Mouse (Mus musculus): Measurements from ENCODE around the gene Id2. TPM values are rescaled to one million over a fixed set of nuclear protein-coding genes. Genes with fewer than 3 reads are reported as not detected.

The Id2 gene
- polyA plus RNA-seq, 1 experiment from 2014 or later, result 518 TPM

DNA sequence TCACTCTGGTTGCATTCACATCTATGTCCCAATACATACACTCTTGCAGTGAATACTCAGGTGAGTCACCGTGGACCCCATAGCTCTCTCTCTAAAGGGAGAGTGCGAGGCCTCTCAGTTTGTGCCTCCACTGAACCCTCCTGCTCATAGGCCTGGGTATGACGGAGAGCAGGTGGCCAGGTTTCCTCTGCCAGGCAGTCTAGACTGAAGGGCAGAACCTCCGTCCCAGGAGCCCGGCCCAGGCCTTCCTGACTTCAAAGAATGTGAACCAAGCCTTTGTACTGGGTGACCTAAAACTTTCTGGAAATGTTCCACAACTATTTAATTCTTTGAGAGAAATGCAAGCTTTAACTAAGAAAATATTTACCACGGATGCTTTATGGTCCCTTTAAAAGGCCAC lies 7.0 kb upstream of the Id2 start:
- H3K27me3 ChIP-seq, result no peaks in the 10 kb centered on the region
- no peaks in the 10 kb centered on the region for H3K36me3 ChIP-seq
- peaks cover 43% of the 10 kb centered on the region for H3K4me1 ChIP-seq
- no peaks in the 10 kb centered on the region for H3K9me3 ChIP-seq (replicated peaks)
- no peak for ATAC-seq (replicated peaks; ENCODE audit: low FRiP score)
- no peak overlapping the region for H3K4me2 ChIP-seq
- no peak overlapping the region for H3K9ac ChIP-seq
- H3K27ac ChIP-seq, result peak overlapping the region; percentile 67
- H3K4me3 ChIP-seq (replicated peaks), result no peak overlapping the region
- 55% methylated on average over 6 of the region's 6 CpGs for WGBS

DNA sequence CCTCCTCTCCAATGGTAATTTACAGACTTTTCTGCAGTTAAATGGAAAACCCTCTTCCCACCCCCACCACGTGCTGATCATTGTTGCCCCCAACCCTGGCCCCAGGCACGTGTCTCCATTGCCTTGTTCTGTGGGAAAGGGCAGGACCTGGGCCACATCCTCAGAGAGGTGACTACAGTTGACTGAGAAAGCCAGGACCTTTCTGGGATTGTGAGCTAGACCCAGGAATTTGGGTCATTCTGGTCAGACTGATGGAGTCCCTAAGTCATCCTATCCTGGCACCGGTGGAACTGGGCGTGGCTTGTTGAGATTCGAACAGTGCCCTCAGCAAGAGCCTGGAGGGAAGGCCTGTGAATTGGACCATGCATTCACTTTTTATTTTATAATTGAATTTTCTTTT lies 4.4 kb upstream of the Id2 start:
- Histone ChIP-seq H3K9me3 (replicated peaks) (no peaks in the 10 kb centered on the region), H3K4me2 (peak overlapping the region; percentile 88), H3K9ac (no peak overlapping the region)

DNA sequence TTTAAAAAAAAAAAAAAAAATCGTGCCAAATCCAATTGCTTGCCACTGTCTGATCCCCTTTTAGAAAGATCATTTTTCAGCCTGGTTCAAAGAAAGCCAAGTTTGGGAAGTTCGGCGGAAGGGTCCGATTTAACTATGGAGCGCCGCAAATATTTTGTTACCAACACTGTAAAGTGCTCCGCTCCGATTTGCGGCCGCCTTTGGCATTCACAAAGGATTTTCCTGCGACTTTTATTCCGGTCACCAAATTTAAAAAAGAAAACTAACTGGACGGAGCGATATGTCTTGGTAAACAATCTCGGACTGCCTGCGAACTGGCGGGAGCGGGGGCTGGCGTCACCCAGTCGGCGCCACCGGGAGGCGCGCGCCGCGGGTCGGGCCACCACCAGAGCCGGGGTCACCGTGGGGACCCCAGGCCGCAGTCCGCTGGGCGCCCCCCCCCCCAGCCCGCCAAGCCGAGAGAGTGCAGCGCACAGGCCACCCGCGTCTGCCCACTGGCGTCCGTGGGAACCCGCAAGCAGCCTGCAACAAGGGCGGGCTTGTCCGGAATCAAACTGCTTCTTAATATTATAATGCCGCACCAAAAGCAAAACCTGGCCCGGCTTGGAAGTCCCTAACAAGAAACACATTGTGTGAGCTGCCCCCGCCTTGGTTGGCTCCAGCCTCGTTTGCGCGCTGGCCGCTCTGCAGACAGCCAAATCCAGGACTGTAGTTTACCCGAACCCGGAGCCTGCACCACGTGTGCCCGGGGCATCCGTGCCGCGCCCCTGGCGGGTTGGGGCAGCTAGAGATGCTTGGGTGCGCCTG lies 3.7 kb upstream of the Id2 start:
- peak overlapping the region; percentile 74 for H3K9ac ChIP-seq
- no peaks in the 10 kb centered on the region for H3K9me3 ChIP-seq (replicated peaks)
- H3K27ac ChIP-seq, result peak overlapping the region; percentile 99
- H3K4me3 ChIP-seq (replicated peaks), result peak overlapping the region; percentile 68
- ATAC-seq (replicated peaks; ENCODE audit: low FRiP score), result no peak
- H3K27me3 ChIP-seq, result no peaks in the 10 kb centered on the region
- no peaks in the 10 kb centered on the region for H3K36me3 ChIP-seq
- peak overlapping the region; percentile 88 for H3K4me2 ChIP-seq
- WGBS, result under 1% methylated on average over 59 of the region's 59 CpGs
- H3K4me1 ChIP-seq, result peaks cover 62% of the 10 kb centered on the region

More for the DNA sequence above, 4.4 kb upstream of the Id2 start:
- H3K4me3 ChIP-seq (replicated peaks), result peak overlapping the region; percentile 68
- H3K36me3 ChIP-seq, result no peaks in the 10 kb centered on the region
- no peaks in the 10 kb centered on the region for H3K27me3 ChIP-seq
- H3K4me1 ChIP-seq, result peaks cover 62% of the 10 kb centered on the region
- 15% methylated on average over 5 of the region's 5 CpGs for WGBS
- ATAC-seq (replicated peaks; ENCODE audit: low FRiP score), result no peak
- H3K27ac ChIP-seq, result peak overlapping the region; percentile 99

DNA sequence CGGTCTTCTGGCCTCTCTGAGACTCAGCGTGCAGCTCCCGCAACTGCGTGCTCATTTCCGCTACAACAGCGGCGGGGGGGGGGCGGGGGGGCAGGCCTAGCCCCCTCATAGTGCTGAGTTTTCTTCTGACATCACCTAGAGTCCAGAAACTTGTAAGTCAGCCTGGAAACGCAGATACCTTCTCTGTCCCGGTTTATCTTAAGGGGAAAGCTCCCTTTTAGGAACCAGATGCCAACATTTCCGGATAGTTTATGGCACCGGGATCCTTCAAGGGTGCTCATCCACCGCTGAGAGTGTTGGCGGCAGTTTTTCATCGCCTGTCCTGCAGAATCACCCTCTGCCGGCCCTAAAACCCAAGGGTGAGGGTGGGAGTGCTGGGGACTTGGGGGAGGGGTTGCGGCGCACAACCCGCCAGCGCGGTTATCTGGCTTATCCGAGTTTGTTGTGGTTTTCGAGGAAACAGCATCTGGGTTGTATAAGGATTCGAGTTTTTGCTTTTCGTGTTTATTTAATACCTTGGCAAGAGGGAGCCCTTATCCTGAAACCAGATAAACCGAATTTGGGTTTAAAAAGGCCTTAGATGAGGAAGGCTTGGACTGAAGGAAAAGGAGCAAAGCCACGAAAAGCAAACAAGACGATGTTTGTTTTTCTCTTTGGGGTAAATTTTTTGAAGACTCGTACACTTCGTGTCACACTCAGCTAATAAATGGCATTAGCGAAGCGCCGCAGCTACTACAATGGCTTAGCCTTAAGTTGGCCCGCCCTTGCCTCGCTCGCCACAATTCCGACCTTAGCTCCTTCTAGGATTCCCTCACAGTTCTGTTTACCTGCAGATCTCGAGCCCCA lies 2.8 kb upstream of the Id2 start:
- under 1% methylated on average over 38 of the region's 38 CpGs for WGBS
- H3K36me3 ChIP-seq, result no peaks in the 10 kb centered on the region
- peaks cover 62% of the 10 kb centered on the region for H3K4me1 ChIP-seq
- H3K4me3 ChIP-seq (replicated peaks), result peak overlapping the region; percentile 68
- no peaks in the 10 kb centered on the region for H3K27me3 ChIP-seq
- peak overlapping the region; percentile 99 for H3K27ac ChIP-seq
- H3K9ac ChIP-seq, result peak overlapping the region; percentile 74
- no peaks in the 10 kb centered on the region for H3K9me3 ChIP-seq (replicated peaks)
- peak overlapping the region; percentile 88 for H3K4me2 ChIP-seq
- no peak for ATAC-seq (replicated peaks; ENCODE audit: low FRiP score)

GRCm38 (mm10) chr12:25099313-25099562 lies 2.3 kb upstream of the Id2 start:
- Histone ChIP-seq H3K27ac (peak overlapping the region; percentile 99), H3K4me1 (peaks cover 58% of the 10 kb centered on the region), H3K9me3 (replicated peaks) (no peaks in the 10 kb centered on the region), H3K9ac (peak overlapping the region; percentile 74), H3K27me3 (no peaks in the 10 kb centered on the region), H3K4me3 (replicated peaks) (peak overlapping the region; percentile 68), H3K4me2 (peak overlapping the region; percentile 88), H3K36me3 (no peaks in the 10 kb centered on the region)
- peak; percentile 40 for ATAC-seq (replicated peaks; ENCODE audit: low FRiP score)
- 1% methylated on average over 9 of the region's 9 CpGs for WGBS

DNA sequence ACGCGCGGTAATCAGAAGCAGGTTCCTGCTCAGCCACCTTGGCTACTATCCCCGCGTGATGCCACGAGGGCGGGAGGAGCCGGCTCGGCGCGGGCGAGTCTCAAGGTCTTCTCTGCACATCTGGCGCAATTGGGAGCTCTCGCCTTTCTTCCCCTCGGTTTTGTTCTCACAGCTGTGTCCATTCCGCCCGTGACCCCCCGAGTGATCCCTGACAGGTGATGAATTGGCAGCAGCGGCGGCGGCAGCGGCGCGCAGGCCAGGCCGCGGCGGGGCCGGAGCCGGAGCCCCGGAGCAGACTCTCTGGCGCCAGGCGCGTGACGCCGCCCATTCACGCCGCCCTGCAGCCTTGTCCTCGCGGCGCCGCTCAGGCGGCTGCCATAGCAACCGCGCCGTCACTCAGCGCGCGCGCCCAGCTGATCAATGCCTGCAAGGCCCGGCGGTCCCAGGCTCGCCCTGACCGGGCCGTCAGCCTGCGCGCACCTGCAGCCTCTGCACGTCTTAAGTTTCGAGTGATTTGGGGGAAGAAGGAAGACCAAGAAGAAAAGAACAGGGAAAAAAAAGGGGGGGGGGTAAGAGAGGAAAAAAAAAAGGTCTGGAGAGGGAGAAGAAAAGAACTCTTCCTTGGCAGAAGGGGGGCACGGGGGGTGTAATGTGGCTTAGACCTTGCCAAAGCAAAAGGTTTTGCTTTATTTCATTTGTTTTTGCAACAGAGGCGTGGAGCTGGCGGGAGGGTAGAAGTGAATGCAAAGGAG lies 1.8 kb upstream of the Id2 start:
- peak overlapping the region; percentile 68 for H3K4me3 ChIP-seq (replicated peaks)
- peak overlapping the region; percentile 88 for H3K4me2 ChIP-seq
- under 1% methylated on average over 61 of the region's 61 CpGs for WGBS
- H3K27ac ChIP-seq, result peak overlapping the region; percentile 99
- H3K9me3 ChIP-seq (replicated peaks), result no peaks in the 10 kb centered on the region
- no peaks in the 10 kb centered on the region for H3K36me3 ChIP-seq
- peak overlapping the region; percentile 74 for H3K9ac ChIP-seq
- H3K27me3 ChIP-seq, result no peaks in the 10 kb centered on the region
- peak; percentile 81 for ATAC-seq (replicated peaks; ENCODE audit: low FRiP score)
- H3K4me1 ChIP-seq, result peaks cover 54% of the 10 kb centered on the region

GRCm38 (mm10) chr12:25098161-25098550 lies 1.2 kb upstream of the Id2 start:
- no peaks in the 10 kb centered on the region for H3K9me3 ChIP-seq (replicated peaks)
- peak; percentile 1; the same call in 1 of the 2 replicates for ATAC-seq (replicated peaks; ENCODE audit: low FRiP score)
- peak overlapping the region; percentile 88 for H3K4me2 ChIP-seq
- H3K4me3 ChIP-seq (replicated peaks), result peak overlapping the region; percentile 68
- peak overlapping the region; percentile 74 for H3K9ac ChIP-seq
- peaks cover 54% of the 10 kb centered on the region for H3K4me1 ChIP-seq
- no peaks in the 10 kb centered on the region for H3K27me3 ChIP-seq
- H3K27ac ChIP-seq, result peak overlapping the region; percentile 99
- 0% methylated on average over 10 of the region's 10 CpGs for WGBS
- peaks cover 4% of the 10 kb centered on the region; the same call in 1 of the 2 replicates for H3K36me3 ChIP-seq

DNA sequence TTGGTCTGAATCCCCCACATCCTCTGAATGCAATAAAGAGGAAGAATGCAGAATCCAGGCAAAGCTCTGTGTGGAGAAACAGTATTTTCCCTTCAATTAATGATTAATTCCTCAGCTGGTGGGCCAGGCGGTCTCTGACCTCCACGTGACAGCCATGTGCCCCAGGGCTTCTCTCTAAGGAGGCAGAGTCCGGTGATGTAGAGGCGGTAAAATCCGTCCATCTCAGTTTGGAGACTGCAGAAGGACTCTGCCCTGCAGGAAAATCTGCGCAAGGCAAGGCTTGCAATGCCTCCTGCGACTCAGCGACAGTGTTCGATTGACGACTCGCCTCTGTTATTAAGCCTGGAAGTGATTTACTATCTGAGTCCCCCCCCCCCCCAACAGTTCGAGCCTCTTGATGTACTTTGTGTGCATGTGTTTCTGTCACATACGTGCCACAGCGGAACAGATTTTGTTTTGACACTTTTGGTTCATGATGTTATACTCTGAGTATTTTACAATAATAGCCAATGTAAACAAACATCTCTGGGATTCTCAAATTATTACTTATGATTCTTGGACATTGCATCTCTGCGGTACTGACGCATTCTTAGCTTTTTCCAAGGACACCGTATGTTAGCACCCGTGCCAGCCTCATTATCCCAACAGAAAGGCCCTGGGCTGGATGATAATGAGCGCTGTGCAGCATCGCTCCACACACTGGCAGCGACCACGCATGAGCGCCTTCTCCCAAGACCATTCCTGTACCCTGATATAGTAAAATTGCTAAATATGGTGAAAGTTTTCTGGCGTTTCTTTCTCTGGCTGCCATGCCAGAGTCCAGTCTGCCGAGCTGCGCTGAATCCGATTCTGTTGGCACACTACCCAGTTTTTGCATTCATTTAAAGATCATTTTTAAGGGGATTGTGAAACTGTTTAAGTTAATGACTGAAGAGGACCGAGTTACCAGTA lies 545 bp upstream of the Id2 start:
- Histone ChIP-seq H3K4me2 (peak overlapping the region; percentile 88), H3K4me1 (peaks cover 60% of the 10 kb centered on the region), H3K9ac (peak overlapping the region; percentile 74; the same call in 1 of the 2 replicates), H3K27ac (peak overlapping the region; percentile 99), H3K36me3 (peaks cover 4% of the 10 kb centered on the region; the same call in 1 of the 2 replicates), H3K9me3 (replicated peaks) (no peaks in the 10 kb centered on the region), H3K4me3 (replicated peaks) (peak overlapping the region; percentile 68), H3K27me3 (no peaks in the 10 kb centered on the region)
- ATAC-seq (replicated peaks; ENCODE audit: low FRiP score), result no peak
- WGBS, result 4% methylated on average over 28 of the region's 28 CpGs

GRCm38 (mm10) chr12:25096640-25097051 lies 294 bp downstream of the Id2 start:
- Histone ChIP-seq H3K27me3 (no peaks in the 10 kb centered on the region), H3K9me3 (replicated peaks) (no peaks in the 10 kb centered on the region), H3K36me3 (peaks cover 4% of the 10 kb centered on the region; the same call in 1 of the 2 replicates), H3K4me2 (peak overlapping the region; percentile 88), H3K9ac (peak overlapping the region; percentile 66), H3K4me1 (peaks cover 63% of the 10 kb centered on the region), H3K27ac (peak overlapping the region; percentile 99), H3K4me3 (replicated peaks) (peak overlapping the region; percentile 68)
- no peak for ATAC-seq (replicated peaks; ENCODE audit: low FRiP score)
- WGBS, result 2% methylated on average over 15 of the region's 15 CpGs

DNA sequence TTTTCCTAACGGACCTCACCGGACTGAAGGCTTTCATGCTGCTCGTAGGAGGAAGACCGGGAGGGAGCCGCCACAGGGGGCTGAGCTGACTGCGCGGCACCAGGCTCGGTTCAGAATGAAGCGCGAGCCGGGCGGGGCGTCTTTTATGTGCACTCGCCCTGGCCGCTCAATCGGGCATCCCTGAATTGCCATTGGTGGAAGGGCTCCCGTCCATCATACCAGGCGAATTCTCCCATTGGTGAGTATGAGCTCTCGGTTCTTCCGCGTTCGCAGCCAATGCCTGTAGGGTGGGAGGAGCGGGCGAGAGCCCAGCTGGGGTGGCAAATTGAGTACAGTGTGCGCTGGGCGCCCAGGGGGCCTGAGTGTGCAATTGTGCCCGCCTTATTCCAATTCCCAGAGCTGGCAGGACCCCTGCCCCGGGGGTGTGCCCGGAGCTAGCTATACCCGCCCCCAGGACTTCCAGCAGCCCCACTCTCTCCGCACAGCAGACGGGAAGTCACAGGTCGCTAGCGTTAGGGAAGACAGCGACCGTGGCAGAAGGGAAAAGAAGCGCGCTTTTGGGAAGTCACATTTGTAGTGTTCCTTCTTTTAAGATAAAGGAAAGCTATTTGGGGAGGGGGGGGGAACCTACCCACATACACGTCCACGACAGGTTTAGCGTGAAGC lies 833 bp downstream of the Id2 start:
- Histone ChIP-seq H3K4me1 (peaks cover 58% of the 10 kb centered on the region), H3K9me3 (replicated peaks) (no peaks in the 10 kb centered on the region), H3K4me3 (replicated peaks) (peak overlapping the region; percentile 68), H3K9ac (peak overlapping the region; percentile 70), H3K27ac (peak overlapping the region; percentile 99), H3K4me2 (peak overlapping the region; percentile 88), H3K36me3 (peaks cover 4% of the 10 kb centered on the region; the same call in 1 of the 2 replicates), H3K27me3 (no peaks in the 10 kb centered on the region)
- peak; percentile 84 for ATAC-seq (replicated peaks; ENCODE audit: low FRiP score)
- WGBS, result under 1% methylated on average over 41 of the region's 41 CpGs
